Mouse (Mus musculus) embryo, embryonic 11 days (tissue): ENCODE measurements around the gene Plet1.
A peak's percentile ranks its signal among the peaks of the same experiment; 100 is the strongest.

Experiments used
- DNase-seq: peaks from one replicate; pipeline ENCODE4 v3.0.0-alpha.2; 2015

The Plet1 gene

DNA sequence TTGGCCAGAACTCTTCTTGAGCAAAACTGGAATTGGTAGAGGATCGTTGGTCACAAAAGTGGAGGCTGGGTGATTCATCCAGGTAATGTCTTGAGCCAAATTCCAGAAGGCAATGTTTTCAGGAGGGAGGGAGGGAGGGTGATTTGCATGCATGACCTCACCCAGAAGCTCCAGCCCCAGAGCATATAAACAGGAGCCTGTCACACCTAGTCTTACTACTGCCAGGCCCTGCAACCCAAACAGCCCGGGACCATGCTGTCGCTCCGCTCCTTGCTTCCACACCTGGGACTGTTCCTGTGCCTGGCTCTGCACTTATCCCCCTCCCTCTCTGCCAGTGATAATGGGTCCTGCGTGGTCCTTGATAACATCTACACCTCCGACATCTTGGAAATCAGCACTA is at the start of gene Plet1:
Gene Plet1, plus strand, starts transcription at position 215 of the 400 bp plus-strand sequence.
- DNase-seq = no peak

- DNase-seq = no peak
These were observed 45.3 kb upstream of the Plet1 start for GRCm38 (mm10) chr9:50449048-50449447.

GRCm38 (mm10) chr9:50451456-50452218 is 42.7 kb upstream of the Plet1 start:
- peak; percentile 39 for DNase-seq

GRCm38 (mm10) chr9:50452303-50452775 is 42.0 kb upstream of the Plet1 start:
- DNase-seq = peak; percentile 91

DNA sequence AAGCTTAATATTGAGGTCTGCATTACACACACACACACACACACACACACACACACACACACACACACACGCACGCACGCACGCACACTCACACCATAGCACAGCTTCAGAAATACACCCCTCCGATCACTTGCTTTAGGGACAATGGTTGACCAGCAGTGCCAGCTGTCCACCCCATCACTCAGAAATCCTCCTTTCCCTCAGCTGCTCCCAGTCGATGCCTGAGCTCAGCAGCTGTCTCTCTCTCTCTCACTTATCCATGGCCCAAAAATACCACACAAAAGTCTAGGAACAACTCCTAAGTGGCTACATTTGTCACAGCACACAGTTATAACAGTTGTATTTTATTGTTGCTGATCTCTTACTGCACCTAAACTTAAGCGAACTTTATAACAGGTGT is 36.7 kb upstream of the Plet1 start:
- no peak for DNase-seq

GRCm38 (mm10) chr9:50459537-50459936 is 34.8 kb upstream of the Plet1 start:
- no peak for DNase-seq

GRCm38 (mm10) chr9:50462494-50463204 is 31.7 kb upstream of the Plet1 start:
- peak; percentile 79 for DNase-seq

DNA sequence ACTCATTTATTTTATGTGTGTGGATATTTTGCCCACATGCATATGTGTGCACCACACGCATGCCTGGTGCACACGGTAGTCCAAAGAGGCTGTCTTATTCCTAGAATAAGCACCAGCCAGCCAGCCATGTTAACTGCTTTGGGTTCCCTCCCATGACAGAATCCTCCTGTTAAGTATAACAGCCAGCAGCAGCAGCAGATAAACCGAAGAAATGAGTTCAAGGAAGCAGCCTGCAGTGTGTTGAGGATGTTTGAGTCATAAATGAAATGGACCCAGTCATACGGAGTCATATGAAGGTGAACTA is 31.2 kb upstream of the Plet1 start:
- no peak for DNase-seq

- no peak for DNase-seq
These were observed 23.8 kb upstream of the Plet1 start for GRCm38 (mm10) chr9:50470377-50471100.

- DNase-seq = no peak
These were observed 23.0 kb upstream of the Plet1 start for GRCm38 (mm10) chr9:50471181-50471901.

GRCm38 (mm10) chr9:50475318-50475717 is 19.0 kb upstream of the Plet1 start:
- DNase-seq = no peak

DNA sequence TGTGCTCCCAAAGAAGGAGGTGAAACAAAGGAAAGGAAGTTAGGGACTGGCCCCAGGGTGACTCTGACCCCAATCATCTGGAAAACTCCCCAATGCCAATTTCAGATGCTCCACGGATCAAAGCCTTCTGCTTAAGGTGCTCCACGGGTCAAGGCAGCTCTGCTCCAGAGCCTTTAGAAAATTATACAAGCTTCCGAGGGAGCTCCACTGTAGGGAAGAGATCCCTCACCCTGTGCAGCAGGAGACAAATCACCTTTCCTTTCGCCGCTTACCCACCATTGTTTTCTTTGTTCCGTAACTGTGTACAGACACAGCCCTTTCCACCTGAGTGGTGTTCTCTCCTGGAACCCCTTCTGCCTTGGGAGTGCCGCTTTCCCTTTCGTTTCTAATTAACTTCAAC is 18.6 kb upstream of the Plet1 start:
- DNase-seq = no peak

DNA sequence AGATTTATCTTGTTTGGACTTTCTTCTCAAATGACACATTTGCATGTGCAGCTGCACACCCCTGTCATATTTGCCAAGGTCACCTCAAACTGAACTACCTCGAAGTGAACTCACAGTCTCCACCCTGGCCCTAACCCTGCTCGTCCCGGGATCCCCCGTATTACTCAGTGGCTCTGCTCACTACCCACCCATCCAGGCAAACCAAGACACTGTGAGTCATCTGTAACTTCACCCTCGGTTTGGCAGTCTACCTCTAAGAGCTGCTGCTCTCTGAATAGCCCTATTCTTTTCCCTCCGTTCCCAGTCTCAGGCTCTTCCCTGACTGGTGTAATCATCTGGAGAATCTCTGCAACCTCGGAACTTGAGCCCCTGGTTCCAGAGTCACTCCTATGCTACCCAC is 17.7 kb upstream of the Plet1 start:
- DNase-seq = no peak

DNA sequence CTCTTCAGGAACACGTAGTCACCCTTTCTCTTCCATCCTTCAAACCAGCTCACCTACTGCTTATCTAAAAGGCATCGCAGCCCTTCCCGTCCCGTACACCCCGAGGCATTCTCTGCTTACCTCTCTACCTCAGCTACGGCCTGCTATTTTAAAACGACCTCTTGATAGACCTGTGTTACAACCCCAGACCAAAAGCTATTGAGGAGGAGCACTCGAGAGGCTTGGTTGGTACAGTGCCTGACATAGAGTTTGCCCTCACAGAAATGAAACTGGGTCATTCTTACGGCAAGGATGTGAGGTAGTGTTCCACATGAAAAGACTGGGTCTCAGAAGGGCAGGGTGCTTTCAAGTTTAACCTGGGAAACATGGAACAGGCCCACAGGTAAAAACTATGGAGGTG is 17.1 kb upstream of the Plet1 start:
- no peak for DNase-seq

DNA sequence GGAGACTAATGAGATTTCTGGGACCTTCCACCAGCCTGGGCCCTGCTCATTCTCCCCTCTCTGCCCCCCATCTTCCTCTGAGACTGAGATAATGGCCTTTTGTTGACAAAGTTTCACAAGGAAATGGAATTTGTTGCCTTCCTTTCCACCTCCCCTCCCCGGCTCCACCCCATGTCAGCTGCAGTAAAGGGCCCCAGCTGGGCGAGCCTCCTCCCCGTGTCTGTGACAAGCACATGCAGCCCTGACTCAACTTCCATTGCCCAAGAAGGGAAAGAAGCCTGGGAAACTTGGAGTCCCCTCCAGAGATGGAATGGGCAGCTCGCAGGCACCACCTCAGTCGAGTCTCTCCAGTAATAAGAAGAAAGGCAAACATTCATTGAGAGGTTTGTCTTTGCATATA is 15.5 kb upstream of the Plet1 start:
- no peak for DNase-seq

GRCm38 (mm10) chr9:50479476-50479875 is 14.8 kb upstream of the Plet1 start:
- no peak for DNase-seq

DNA sequence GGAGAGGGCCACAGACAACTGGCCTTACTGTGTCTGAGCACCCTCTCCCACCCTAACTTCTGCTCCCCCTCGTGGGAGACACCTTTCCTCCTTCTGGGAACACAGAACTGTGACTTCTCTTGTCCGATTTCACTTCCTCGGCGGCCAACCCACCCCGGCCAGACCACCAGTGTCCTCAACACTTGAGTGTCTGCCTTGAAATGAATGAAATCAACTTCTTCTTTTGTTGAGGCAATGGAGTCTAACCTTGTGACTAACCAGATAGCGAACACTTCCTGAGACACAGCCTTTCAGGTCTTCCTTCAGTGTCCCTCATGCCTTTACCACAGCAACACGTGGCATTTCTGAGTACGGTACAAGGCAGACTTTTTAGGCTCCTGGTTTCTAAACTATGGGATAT is 11.6 kb upstream of the Plet1 start:
- no peak for DNase-seq

DNA sequence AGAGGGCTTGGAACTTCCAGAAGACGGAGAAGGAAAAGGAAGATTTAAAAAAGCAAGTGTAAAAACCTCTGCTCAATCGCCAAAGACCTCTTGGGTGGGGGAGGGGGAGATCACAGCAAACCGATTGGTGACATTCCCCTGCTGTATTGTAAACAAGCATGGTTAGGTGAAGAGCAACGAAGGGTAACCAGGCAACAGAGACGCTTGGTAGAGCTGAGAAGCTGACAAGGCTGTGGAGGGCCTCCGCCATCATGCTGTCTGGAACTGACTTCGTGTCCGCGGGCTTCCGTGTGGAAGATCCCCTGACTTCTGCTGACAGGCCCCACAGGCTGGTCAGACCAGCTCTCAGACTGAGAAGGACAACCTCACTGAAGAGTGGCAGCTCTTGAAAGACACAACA is 8.8 kb upstream of the Plet1 start:
- DNase-seq = peak; percentile 49

DNA sequence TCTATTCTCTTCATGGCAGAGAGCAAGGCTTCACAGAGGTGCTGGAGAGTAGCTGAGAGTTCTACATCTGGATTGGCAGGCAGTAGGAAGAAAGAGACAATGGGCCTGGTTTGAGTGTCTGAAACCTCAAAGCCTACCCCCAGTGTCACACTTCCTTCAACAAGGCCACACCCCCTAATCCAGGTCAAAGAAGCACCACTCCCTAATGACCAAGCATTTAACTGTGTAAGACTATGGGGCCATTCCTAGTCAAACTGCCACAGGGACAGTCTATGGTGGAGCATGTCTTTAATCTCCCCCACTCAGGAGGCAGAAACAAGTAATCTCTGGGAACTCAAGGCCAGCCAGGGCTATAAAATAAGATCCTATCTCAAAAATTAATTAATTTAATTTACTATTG is 3.5 kb upstream of the Plet1 start:
- no peak for DNase-seq

GRCm38 (mm10) chr9:50491531-50492045 is 2.7 kb upstream of the Plet1 start:
- DNase-seq = no peak

DNA sequence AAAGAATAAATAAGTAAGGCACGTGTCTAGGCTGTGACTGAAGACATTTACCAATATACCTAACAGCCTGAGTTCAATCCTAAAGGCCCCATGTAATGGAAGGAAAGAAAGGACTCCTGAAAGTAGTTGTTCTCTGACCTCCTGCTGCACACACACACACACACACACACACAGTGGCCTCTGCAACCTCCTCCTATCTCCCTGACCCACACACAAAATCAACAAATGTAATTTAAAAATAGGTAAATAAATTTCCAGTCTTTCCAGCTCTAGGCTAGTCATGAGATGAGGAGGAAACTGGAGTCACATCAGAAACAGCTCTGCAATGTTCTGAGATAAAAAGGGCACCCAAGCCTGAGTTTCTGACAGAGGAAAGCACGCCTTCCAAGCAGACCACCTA is 548 bp upstream of the Plet1 start:
- DNase-seq = no peak

GRCm38 (mm10) chr9:50495405-50496150 is 1.3 kb downstream of the Plet1 start:
- no peak for DNase-seq
